In the genomic region with DNA sequence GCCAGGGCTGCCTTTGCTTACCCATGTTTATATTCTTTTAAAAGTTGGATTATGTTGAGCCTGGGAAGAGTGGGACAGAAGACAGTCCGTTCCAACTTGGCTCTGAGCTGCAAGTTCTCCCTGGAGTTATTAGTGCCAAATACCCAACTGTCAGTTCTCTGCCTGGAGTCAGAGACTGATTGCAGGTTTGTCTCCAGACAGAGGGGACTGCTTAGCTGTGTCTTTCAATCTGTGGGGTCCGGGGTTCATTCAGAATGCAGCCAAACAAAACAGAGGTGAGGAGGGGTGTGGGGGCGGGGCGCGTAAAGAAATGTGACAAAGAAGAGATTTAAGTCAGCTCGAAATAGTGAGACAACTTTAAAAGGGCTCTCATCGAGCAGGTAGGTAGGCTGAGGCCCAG, we compare ENCODE assay signal across 8 mouse cellular contexts. TPM values are rescaled to one million over a fixed set of nuclear protein-coding genes. Genes with fewer than 3 reads are reported as not detected.
DNase-seq lines count a peak whose midpoint lies in the region; ATAC-seq lines count a peak whose summit lies in the region.

No protein-coding gene starts in this region.

- no peaks in the 10 kb centered on the region for H3K27me3 ChIP-seq in heart, embryonic 12.5 days (replicated peaks)
- H3K27me3 ChIP-seq in midbrain, embryonic 11.5 days (ENCODE audit: control insufficient read depth, insufficient read depth, low read length) = no peaks in the 10 kb centered on the region

- WGBS in heart, embryonic 12.5 days = under 1% methylated on average over 7 of the region's 7 CpGs
- 4% methylated on average over 7 of the region's 7 CpGs for WGBS in midbrain, embryonic 11.5 days

- DNase-seq in heart, postnatal 14 days = no peak
- DNase-seq in Muller cell, postnatal 12 days (ENCODE audit: inconsistent ontology term) = peak; percentile 25
- peak; percentile 43 to 45 for DNase-seq in heart, postnatal 10 days
- DNase-seq in midbrain, embryonic 11.5 days (ENCODE audit: low spot score, missing footprints) = no peak
- no peak for DNase-seq in urinary bladder, adult 18-20 months (ENCODE audit: low spot score in 2 of 2)
- no peak for DNase-seq in thymus, postnatal 25 days
- DNase-seq in natural killer cell, adult 2 months (ENCODE audit: low spot score in 2 of 2) = no peak

- ATAC-seq in heart, embryonic 12.5 days (ENCODE audit: insufficient number of reproducible peaks, low FRiP score) = no peak
- peak; percentile 31; the same call in 1 of the 2 replicates for ATAC-seq in midbrain, embryonic 11.5 days (ENCODE audit: low FRiP score)

- intact Hi-C loops in heart, postnatal 14 days (cut with DNase I) = loop anchor here (5.0 kb wide), 1 partner anchor 94 kb away; a partner anchor contains a TSS
- intact Hi-C loops in heart, postnatal 10 days (cut with DNase I) = loop anchor here (10.0 kb wide), 1 partner anchor 97 kb away; a partner anchor contains a TSS

- H3K9ac ChIP-seq in heart, embryonic 12.5 days = peak overlapping the region; percentile 80
- H3K9ac ChIP-seq in midbrain, embryonic 11.5 days (ENCODE audit: low read length) = peak overlapping the region; percentile 77

- H3K4me3 ChIP-seq in heart, embryonic 12.5 days = peak overlapping the region; percentile 76
- H3K4me3 ChIP-seq in midbrain, embryonic 11.5 days (ENCODE audit: low read depth, low read length) = peak overlapping the region; percentile 74

- no peaks in the 10 kb centered on the region for H3K9me3 ChIP-seq in heart, embryonic 12.5 days (replicated peaks)
- no peaks in the 10 kb centered on the region for H3K9me3 ChIP-seq in midbrain, embryonic 11.5 days (ENCODE audit: control insufficient read depth, low read length)

- H3K27ac ChIP-seq in heart, embryonic 12.5 days (ENCODE audit: poor library complexity, severe bottlenecking) = peak overlapping the region; percentile 19; the same call in 1 of the 2 replicates
- H3K27ac ChIP-seq in midbrain, embryonic 11.5 days (ENCODE audit: low read depth, low read length) = no peak overlapping the region

- H3K4me2 ChIP-seq in heart, embryonic 12.5 days = peak overlapping the region; percentile 76
- H3K4me2 ChIP-seq in midbrain, embryonic 11.5 days = peak overlapping the region; percentile 70

- peaks cover 11% of the 10 kb centered on the region for H3K4me1 ChIP-seq in heart, embryonic 12.5 days (replicated peaks)
- H3K4me1 ChIP-seq in midbrain, embryonic 11.5 days (ENCODE audit: control insufficient read depth, insufficient read depth, low read length) = peaks cover 4% of the 10 kb centered on the region; the same call in 1 of the 2 replicates

- H3K36me3 ChIP-seq in heart, embryonic 12.5 days = peaks cover 24% of the 10 kb centered on the region
- peaks cover 4% of the 10 kb centered on the region; the same call in 1 of the 2 replicates for H3K36me3 ChIP-seq in midbrain, embryonic 11.5 days (ENCODE audit: control insufficient read depth, insufficient read depth, low read length)

RNA-seq across cellular contexts. Expression of a gene that starts 1.7 kb away (rescaled TPM):
- 7.0 and 8.0 TPM in 2 replicates for polyA plus RNA-seq in heart, embryonic 12.5 days (2016; fragmentation: Nextera tagmentation; extraction: Ambion mirVana)
- total RNA-seq in heart, postnatal 14 days (2021) = 1 to 10 TPM; 5.0 to 5.4 TPM
- 1 to 10 TPM; 6.1 to 6.4 TPM for total RNA-seq in heart, postnatal 10 days (2021)
- polyA plus RNA-seq in midbrain, embryonic 11.5 days (2014; fragmentation: Nextera tagmentation; extraction: Ambion mirVana) = 10.8 and 12.1 TPM in 2 replicates

RNA-seq across cellular contexts. Expression of a gene that starts 18.2 kb away (rescaled TPM):
- polyA plus RNA-seq in heart, embryonic 12.5 days (2016; fragmentation: Nextera tagmentation; extraction: Ambion mirVana) = 74.3 and 80.0 TPM in 2 replicates
- total RNA-seq in heart, postnatal 14 days (2021) = 10 to 100 TPM; 46.5 to 47.9 TPM
- 10 to 100 TPM; 61.1 to 65.2 TPM for total RNA-seq in heart, postnatal 10 days (2021)
- 86.8 and 90.8 TPM in 2 replicates for polyA plus RNA-seq in midbrain, embryonic 11.5 days (2014; fragmentation: Nextera tagmentation; extraction: Ambion mirVana)

RNA-seq across cellular contexts. Expression of a gene that starts 21.7 kb away (rescaled TPM):
- polyA plus RNA-seq in heart, embryonic 12.5 days (2016; fragmentation: Nextera tagmentation; extraction: Ambion mirVana) = 0.49 and 0.64 TPM in 2 replicates
- under 1 TPM in 1 of 2 experiments, not detected in 1; 0.12 TPM for total RNA-seq in heart, postnatal 14 days (2021)
- total RNA-seq in heart, postnatal 10 days (2021) = under 1 TPM in 1 of 2 experiments, not detected in 1; 0.19 TPM
- polyA plus RNA-seq in midbrain, embryonic 11.5 days (2014; fragmentation: Nextera tagmentation; extraction: Ambion mirVana) = 0.46 and 0.66 TPM in 2 replicates

RNA-seq across cellular contexts. Expression of a gene that starts 23.3 kb away (rescaled TPM):
- polyA plus RNA-seq in heart, embryonic 12.5 days (2016; fragmentation: Nextera tagmentation; extraction: Ambion mirVana) = 53.6 and 59.9 TPM in 2 replicates
- total RNA-seq in heart, postnatal 14 days (2021) = 10 to 100 TPM; 18.6 to 19.1 TPM
- 10 to 100 TPM; 23.4 to 24.4 TPM for total RNA-seq in heart, postnatal 10 days (2021)
- polyA plus RNA-seq in midbrain, embryonic 11.5 days (2014; fragmentation: Nextera tagmentation; extraction: Ambion mirVana) = 137 TPM in 2 replicates

RNA-seq across cellular contexts. Expression of a gene that starts 23.6 kb away (rescaled TPM):
- polyA plus RNA-seq in heart, embryonic 12.5 days (2016; fragmentation: Nextera tagmentation; extraction: Ambion mirVana) = 0.31 and 0.43 TPM in 2 replicates
- total RNA-seq in heart, postnatal 14 days (2021) = under 1 TPM in 1 of 2 experiments, not detected in 1; 0.19 TPM
- total RNA-seq in heart, postnatal 10 days (2021) = under 1 TPM; 0.22 to 0.34 TPM
- polyA plus RNA-seq in midbrain, embryonic 11.5 days (2014; fragmentation: Nextera tagmentation; extraction: Ambion mirVana) = 1.1 and 1.8 TPM in 2 replicates

Comparison
In these comparisons a context has a peak if more than half of its experiments do, and no peak if none do; other contexts are left out.
1. DNase-seq: peak in Muller cell, postnatal 12 days (single experiment) and heart, postnatal 10 days (2 of 2); none in heart, postnatal 14 days (0 of 2), midbrain, embryonic 11.5 days (single experiment), urinary bladder, adult 18-20 months (0 of 2), thymus, postnatal 25 days (single experiment) and natural killer cell, adult 2 months (0 of 2).